Mouse (Mus musculus): ENCODE data around the gene Acss3. TPM values are rescaled to one million over a fixed set of nuclear protein-coding genes. Genes with fewer than 3 reads are reported as not detected.
A peak's percentile ranks its signal among the peaks of the same experiment; 100 is the strongest.

Acss3 gene
- polyA plus RNA-seq (2012; ENCODE audit: insufficient read depth, insufficient read length, low replicate concordance, missing spikeins): not detected in 2 replicates

- TF ChIP-seq POLR2A (IDR thresholded peaks at IDR 0.05; ENCODE audit: insufficient read depth, low read depth, low read length) (no peak), CTCF (IDR thresholded peaks at IDR 0.05; ENCODE audit: insufficient read depth, low read depth, low read length) (no peak)
- Histone ChIP-seq H3K27ac (ENCODE audit: insufficient read depth, low read depth, low read length) (no peak within 1 kb of the TSS), H3K4me3 (ENCODE audit: insufficient read depth, low read depth, low read length) (peak within 1 kb of the TSS; percentile 42), H3K4me1 (ENCODE audit: control insufficient read depth, insufficient read depth, low read length) (no peaks in the 10 kb centered on the region)
- WGBS: 13% methylated on average over 17 of the region's 17 CpGs
Measured at GRCm38 (mm10) chr10:107123529-107124335, at the start of gene Acss3. Gene Acss3 (minus strand): TSS chr10:107123668.

DNA sequence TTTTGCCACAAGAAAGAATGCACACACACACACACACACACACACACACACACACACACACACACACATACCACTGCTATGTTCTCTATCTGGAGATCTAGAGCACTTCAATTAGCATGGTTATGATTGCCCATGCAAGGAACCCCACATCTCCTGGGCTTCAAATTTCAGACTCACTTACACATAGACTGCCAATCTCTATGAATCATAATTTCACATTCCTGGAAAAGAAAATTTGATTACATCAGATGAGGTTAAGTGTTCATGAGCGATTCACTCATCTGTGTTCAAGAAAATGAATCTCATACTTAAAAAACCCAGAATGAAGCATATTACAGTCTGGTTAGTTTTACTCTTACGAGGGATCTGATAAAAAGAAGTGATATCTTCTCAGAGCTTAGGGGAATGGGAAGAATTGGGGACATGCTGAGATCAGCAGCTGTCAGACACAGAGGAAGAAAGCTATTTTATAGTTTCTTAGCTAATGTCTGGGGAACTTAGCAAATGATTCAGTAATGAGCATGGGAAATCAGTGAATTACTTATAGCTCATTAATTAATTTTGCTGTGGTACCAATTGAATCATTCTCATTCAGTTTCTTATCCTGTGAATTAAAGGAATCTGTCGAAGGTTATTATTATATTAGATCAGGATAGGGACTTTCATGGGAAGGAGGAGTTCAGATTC is 48.7 kb upstream of the Acss3 start:
- H3K27ac ChIP-seq (ENCODE audit: insufficient read depth, low read depth, low read length): no peak overlapping the region
- H3K4me3 ChIP-seq (ENCODE audit: insufficient read depth, low read depth, low read length): no peak overlapping the region
- 74% methylated on average over 3 of the region's 3 CpGs for WGBS
- no peak for TF ChIP-seq CTCF (IDR thresholded peaks at IDR 0.05; ENCODE audit: insufficient read depth, low read depth, low read length)
- no peak for TF ChIP-seq POLR2A (IDR thresholded peaks at IDR 0.05; ENCODE audit: insufficient read depth, low read depth, low read length)
- no peaks in the 10 kb centered on the region for H3K4me1 ChIP-seq (ENCODE audit: control insufficient read depth, insufficient read depth, low read length)

DNA sequence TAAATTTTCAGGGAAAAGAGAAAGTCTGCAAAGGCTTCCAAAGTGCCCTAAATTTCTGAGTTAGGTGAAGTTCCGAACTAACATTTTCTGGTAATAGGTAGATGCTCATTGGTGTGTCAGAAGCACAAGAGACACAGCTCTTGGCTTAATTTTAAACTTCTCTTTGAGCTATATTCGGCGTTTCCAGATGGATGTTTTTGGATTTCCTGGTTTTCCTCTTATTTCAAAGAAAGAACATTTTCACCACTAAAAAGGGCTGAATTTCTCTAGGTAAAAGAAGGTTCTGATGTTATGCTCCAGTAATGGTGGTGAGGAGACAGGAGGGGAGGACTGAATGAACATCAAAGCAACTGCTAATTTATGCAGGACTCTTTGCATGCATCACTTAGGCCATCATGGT is 43.0 kb upstream of the Acss3 start:
- 91% methylated on average over 3 of the region's 3 CpGs for WGBS
- no peak for TF ChIP-seq POLR2A (IDR thresholded peaks at IDR 0.05; ENCODE audit: insufficient read depth, low read depth, low read length)
- no peak for TF ChIP-seq CTCF (IDR thresholded peaks at IDR 0.05; ENCODE audit: insufficient read depth, low read depth, low read length)
- no peak overlapping the region for H3K27ac ChIP-seq (ENCODE audit: insufficient read depth, low read depth, low read length)

DNA sequence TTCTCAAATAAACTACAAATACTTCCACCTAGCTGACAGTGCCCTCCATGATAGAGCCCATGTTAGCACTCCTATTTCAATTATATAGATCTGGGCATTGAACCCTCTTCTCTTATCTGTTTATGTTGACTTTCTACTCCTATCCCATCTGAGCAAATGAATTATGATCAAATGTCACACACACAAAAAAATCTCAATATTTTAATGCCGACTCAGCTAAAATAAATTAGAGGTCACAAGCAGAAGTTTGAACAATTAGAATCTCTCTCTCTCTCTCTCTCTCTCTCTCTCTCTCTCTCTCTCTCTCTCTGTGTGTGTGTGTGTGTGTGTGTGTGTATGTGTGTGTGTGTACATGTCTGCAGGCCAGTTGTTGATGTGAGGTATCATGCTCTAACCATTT is 25.3 kb upstream of the Acss3 start:
- H3K27ac ChIP-seq (ENCODE audit: insufficient read depth, low read depth, low read length): no peak overlapping the region
- TF ChIP-seq CTCF (IDR thresholded peaks at IDR 0.05; ENCODE audit: insufficient read depth, low read depth, low read length) (no peak), POLR2A (IDR thresholded peaks at IDR 0.05; ENCODE audit: insufficient read depth, low read depth, low read length) (no peak)
- no peak overlapping the region for H3K4me3 ChIP-seq (ENCODE audit: insufficient read depth, low read depth, low read length)
- WGBS: 88% methylated on average over 1 of the region's 1 CpGs
- no peaks in the 10 kb centered on the region for H3K4me1 ChIP-seq (ENCODE audit: control insufficient read depth, insufficient read depth, low read length)

More for the DNA sequence above, 43.0 kb upstream of the Acss3 start:
- Histone ChIP-seq H3K4me3 (ENCODE audit: insufficient read depth, low read depth, low read length) (no peak overlapping the region), H3K4me1 (ENCODE audit: control insufficient read depth, insufficient read depth, low read length) (no peaks in the 10 kb centered on the region)

GRCm38 (mm10) chr10:107144016-107144415 is 20.5 kb upstream of the Acss3 start:
- H3K4me1 ChIP-seq (ENCODE audit: control insufficient read depth, insufficient read depth, low read length): no peaks in the 10 kb centered on the region
- TF ChIP-seq CTCF (IDR thresholded peaks at IDR 0.05; ENCODE audit: insufficient read depth, low read depth, low read length): no peak
- no peak for TF ChIP-seq POLR2A (IDR thresholded peaks at IDR 0.05; ENCODE audit: insufficient read depth, low read depth, low read length)
- H3K27ac ChIP-seq (ENCODE audit: insufficient read depth, low read depth, low read length): no peak overlapping the region
- no peak overlapping the region for H3K4me3 ChIP-seq (ENCODE audit: insufficient read depth, low read depth, low read length)
- WGBS: 64% methylated on average over 1 of the region's 1 CpGs

DNA sequence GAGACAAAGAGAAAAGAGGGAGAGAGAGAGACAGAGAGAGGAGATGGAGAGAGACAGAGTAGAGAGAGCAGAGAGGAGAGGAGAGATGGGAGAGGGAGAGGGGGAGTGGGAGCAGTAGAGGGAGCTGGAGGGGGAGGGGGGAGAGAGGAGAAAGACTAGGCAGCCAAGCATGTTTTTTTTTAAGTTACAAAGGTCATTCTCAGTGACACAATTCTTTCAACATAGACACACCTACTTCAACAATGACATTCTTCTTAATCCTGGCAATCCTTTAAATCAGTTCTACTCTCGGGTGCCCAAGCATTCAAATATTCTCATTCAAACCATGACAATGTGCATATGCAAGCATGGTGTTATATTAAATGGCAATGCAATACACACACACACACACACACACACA is 19.4 kb upstream of the Acss3 start:
- H3K4me1 ChIP-seq (ENCODE audit: control insufficient read depth, insufficient read depth, low read length): no peaks in the 10 kb centered on the region
- H3K4me3 ChIP-seq (ENCODE audit: insufficient read depth, low read depth, low read length): no peak overlapping the region
- no peak for TF ChIP-seq POLR2A (IDR thresholded peaks at IDR 0.05; ENCODE audit: insufficient read depth, low read depth, low read length)
- no peak for TF ChIP-seq CTCF (IDR thresholded peaks at IDR 0.05; ENCODE audit: insufficient read depth, low read depth, low read length)
- H3K27ac ChIP-seq (ENCODE audit: insufficient read depth, low read depth, low read length): no peak overlapping the region
- 71% methylated on average over 1 of the region's 1 CpGs for WGBS

GRCm38 (mm10) chr10:107122744-107123528 is 532 bp downstream of the Acss3 start:
- Histone ChIP-seq H3K27ac (ENCODE audit: insufficient read depth, low read depth, low read length) (no peak overlapping the region), H3K4me1 (ENCODE audit: control insufficient read depth, insufficient read depth, low read length) (no peaks in the 10 kb centered on the region), H3K4me3 (ENCODE audit: insufficient read depth, low read depth, low read length) (peak overlapping the region; percentile 42)
- TF ChIP-seq POLR2A (IDR thresholded peaks at IDR 0.05; ENCODE audit: insufficient read depth, low read depth, low read length) (no peak), CTCF (IDR thresholded peaks at IDR 0.05; ENCODE audit: insufficient read depth, low read depth, low read length) (no peak)
- WGBS: 28% methylated on average over 9 of the region's 9 CpGs

DNA sequence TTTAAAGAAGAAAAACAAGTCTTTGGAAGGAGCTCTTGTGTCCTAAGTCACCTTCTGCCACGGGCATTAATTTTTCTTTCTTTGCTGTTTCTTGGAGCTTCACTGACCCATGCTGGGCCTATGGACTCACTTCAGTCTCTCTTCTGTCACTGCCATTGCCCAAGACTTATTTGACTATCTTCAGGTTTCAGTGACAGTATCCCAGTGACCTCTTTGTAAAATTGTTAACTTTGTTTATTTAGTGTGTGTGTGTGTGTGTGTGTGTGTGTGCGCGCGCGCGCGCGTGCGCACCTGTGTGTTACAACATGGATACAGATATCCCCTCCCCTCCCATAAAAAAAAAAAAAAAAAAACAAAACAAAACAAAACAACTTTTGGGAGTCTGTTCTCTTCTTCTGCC is 2.2 kb downstream of the Acss3 start:
- Histone ChIP-seq H3K4me3 (ENCODE audit: insufficient read depth, low read depth, low read length) (no peak overlapping the region), H3K4me1 (ENCODE audit: control insufficient read depth, insufficient read depth, low read length) (no peaks in the 10 kb centered on the region), H3K27ac (ENCODE audit: insufficient read depth, low read depth, low read length) (no peak overlapping the region)
- WGBS: 97% methylated on average over 9 of the region's 9 CpGs
- TF ChIP-seq CTCF (IDR thresholded peaks at IDR 0.05; ENCODE audit: insufficient read depth, low read depth, low read length) (no peak), POLR2A (IDR thresholded peaks at IDR 0.05; ENCODE audit: insufficient read depth, low read depth, low read length) (no peak)

All from olfactory bulb, adult 2 months (tissue).